Mouse (Mus musculus) ES-E14 (cell line): ENCODE measurements at regions not wholly inside any gene's neighbourhood (a gene's known extent, or its start where the extent isn't known, plus 50 kb on each side); places are given as distances from the start of the nearest gene placed in this dataset.

ENCODE experiments used
- HCFC1 ChIP-seq: IDR thresholded peaks from 2 replicates; pipeline ENCODE4 v1.6.1; 2012; ENCODE audit warnings: low read length, inconsistent platforms, borderline replicate concordance; ENCODE audit not compliant: insufficient read depth
- MAFK ChIP-seq: IDR thresholded peaks from 2 replicates; pipeline ENCODE4 v1.6.1; 2014; ENCODE audit warnings: mild to moderate bottlenecking, low read depth, low read length, inconsistent platforms; ENCODE audit not compliant: insufficient read depth
- ZNF384 ChIP-seq: IDR thresholded peaks from 2 replicates; pipeline ENCODE4 v1.6.1; 2012; ENCODE audit warnings: low read depth, low read length, inconsistent platforms

DNA sequence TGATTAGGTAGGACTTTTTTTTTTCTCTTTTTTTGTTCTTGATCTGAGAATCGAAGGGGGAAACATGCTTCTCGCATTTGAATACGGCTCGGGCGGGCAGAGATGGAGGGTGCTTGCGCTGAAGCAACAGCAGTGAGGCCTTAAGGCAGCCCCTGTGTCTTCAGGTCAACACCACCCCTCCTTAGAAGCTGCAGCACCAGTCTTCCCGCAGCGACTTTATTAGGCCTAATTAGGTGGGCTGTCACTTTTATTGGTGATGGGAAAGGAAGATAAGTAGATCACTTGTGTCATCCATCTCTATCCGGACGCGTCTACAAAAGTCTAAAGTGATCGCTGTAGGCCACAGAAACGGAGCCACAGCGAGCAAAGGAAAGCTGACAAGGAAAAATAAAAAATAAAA is 122.0 kb downstream of the Anxa2 start:
- no peak for TF ChIP-seq HCFC1
- TF ChIP-seq MAFK: no peak
- no peak for TF ChIP-seq ZNF384
